Mouse (Mus musculus) limb, embryonic 11.5 days (tissue): ENCODE results near the gene 3110018I06Rik. TPM values are rescaled to one million over a fixed set of nuclear protein-coding genes. Genes with fewer than 3 reads are reported as not detected.

Experiments
- ATAC-seq: fragments of 200-750 bp; cut with Nextera tagmentation; 2 replicates; pipeline ENCODE4 v1.8.0; 2017; ENCODE audit warnings: low read depth; ENCODE audit not compliant: insufficient number of reproducible peaks, low FRiP score, low TSS enrichment
- DNase-seq: peaks from one replicate; pipeline ENCODE4 v3.0.0-alpha.2; 2015; ENCODE audit warnings: low spot score
- H3K27ac ChIP-seq: fragments of 300-500 bp; sonication (generic); replicated peaks from 2 replicates; pipeline ENCODE4 v1.5.1; 2014; ENCODE audit warnings: low read depth, mild to moderate bottlenecking, low read length
- H3K27me3 ChIP-seq: fragments of 300-500 bp; sonication (generic); 2 replicates; pipeline ENCODE4 v1.6.1; 2014; ENCODE audit warnings: mild to moderate bottlenecking, low read length, mixed read lengths; ENCODE audit not compliant: control insufficient read depth, insufficient read depth
- H3K36me3 ChIP-seq: fragments of 300-500 bp; sonication (generic); 2 replicates; pipeline ENCODE4 v1.6.1; 2014; ENCODE audit warnings: mild to moderate bottlenecking, low read length, moderate library complexity, mixed read lengths; ENCODE audit not compliant: control insufficient read depth, insufficient read depth
- H3K4me1 ChIP-seq: fragments of 300-500 bp; sonication (generic); 2 replicates; pipeline ENCODE4 v1.6.1; 2014; ENCODE audit warnings: low read length, mixed read lengths; ENCODE audit not compliant: control insufficient read depth, insufficient read depth
- H3K4me2 ChIP-seq: fragments of 300-500 bp; sonication (generic); 2 replicates; pipeline ENCODE4 v1.6.1; 2014; ENCODE audit warnings: low read depth, mild to moderate bottlenecking, moderate library complexity; ENCODE audit not compliant: severe bottlenecking
- H3K4me3 ChIP-seq: fragments of 300-500 bp; sonication (generic); 2 replicates; pipeline ENCODE4 v1.5.1; 2014; ENCODE audit warnings: low read depth, low read length
- H3K9ac ChIP-seq: fragments of 300-500 bp; sonication (generic); 2 replicates; pipeline ENCODE4 v1.6.1; 2014; ENCODE audit warnings: mild to moderate bottlenecking, low read length
- H3K9me3 ChIP-seq: fragments of 300-500 bp; sonication (generic); 2 replicates; pipeline ENCODE4 v1.6.1; 2016; ENCODE audit warnings: low read length; ENCODE audit not compliant: control insufficient read depth
- WGBS: fragments of 180-500 bp; shearing (Covaris S2); extraction: QIAGEN DNeasy Blood & Tissue Kit; methylation state at CpG from one replicate; pipeline ENCODE4 v1.1.7; 2014; 5-methylcytosine and 5-hydroxymethylcytosine counted together
- polyA plus RNA-seq: library from polyadenylated mRNA; unstranded; fragments of >200 nt; fragmentation: Nextera tagmentation; extraction: Ambion mirVana; gene quantifications from 2 replicates; pipeline ENCODE4 v1.2.1, GENCODE M21; 2014

Gene 3110018I06Rik
- polyA plus RNA-seq, 1 experiment from 2014 or later, result not detected

DNA sequence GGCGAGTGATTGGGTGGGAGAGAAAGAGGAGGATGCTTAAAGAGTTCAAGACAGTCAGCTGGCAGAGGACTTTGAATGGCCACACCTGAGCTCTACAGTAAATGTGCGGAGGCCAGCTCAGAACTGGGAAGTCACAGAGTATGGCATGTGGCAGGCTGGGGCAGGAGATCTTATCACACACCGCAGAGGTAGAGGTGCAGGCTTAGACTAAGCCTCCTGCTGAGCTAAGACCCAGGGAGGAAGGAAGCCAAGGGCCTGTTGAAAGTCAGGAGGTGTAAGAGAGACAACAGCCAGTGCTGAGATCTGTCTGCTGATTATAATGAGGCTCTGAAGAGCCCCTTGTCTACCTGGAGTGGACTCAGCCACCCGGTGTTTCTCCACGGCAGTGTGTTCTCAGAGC, 8.5 kb downstream of the 3110018I06Rik start:
- WGBS, result 85% methylated on average over 5 of the region's 5 CpGs

GRCm38 (mm10) chr12:107509661-107510237, 21.3 kb downstream of the 3110018I06Rik start:
- no peak overlapping the region for H3K4me3 ChIP-seq
- WGBS, result 86% methylated on average over 9 of the region's 9 CpGs
- no peaks in the 10 kb centered on the region for H3K9me3 ChIP-seq
- no peak for DNase-seq
- no peak overlapping the region for H3K4me2 ChIP-seq
- H3K27me3 ChIP-seq, result no peaks in the 10 kb centered on the region
- no peaks in the 10 kb centered on the region for H3K4me1 ChIP-seq
- no peak overlapping the region for H3K9ac ChIP-seq
- no peak overlapping the region for H3K27ac ChIP-seq
- ATAC-seq, result no peak
- H3K36me3 ChIP-seq, result no peaks in the 10 kb centered on the region

More for the DNA sequence above, 8.5 kb downstream of the 3110018I06Rik start:
- no peak overlapping the region for H3K4me2 ChIP-seq
- no peaks in the 10 kb centered on the region for H3K9me3 ChIP-seq
- no peaks in the 10 kb centered on the region for H3K36me3 ChIP-seq
- no peaks in the 10 kb centered on the region for H3K4me1 ChIP-seq
- no peak for ATAC-seq
- H3K9ac ChIP-seq, result no peak overlapping the region
- no peak overlapping the region for H3K27ac ChIP-seq
- DNase-seq, result no peak
- H3K27me3 ChIP-seq, result no peaks in the 10 kb centered on the region
- H3K4me3 ChIP-seq, result no peak overlapping the region

GRCm38 (mm10) chr12:107511112-107511511, 22.7 kb downstream of the 3110018I06Rik start:
- Histone ChIP-seq H3K4me1 (no peaks in the 10 kb centered on the region), H3K4me2 (no peak overlapping the region), H3K36me3 (no peaks in the 10 kb centered on the region), H3K27ac (no peak overlapping the region), H3K4me3 (no peak overlapping the region), H3K9me3 (no peaks in the 10 kb centered on the region), H3K27me3 (no peaks in the 10 kb centered on the region), H3K9ac (no peak overlapping the region)
- 95% methylated on average over 11 of the region's 11 CpGs for WGBS
- ATAC-seq, result no peak
- DNase-seq, result no peak

- Histone ChIP-seq H3K27ac (no peak overlapping the region; the same call in 1 of the 2 replicates), H3K9ac (no peak overlapping the region), H3K4me1 (no peaks in the 10 kb centered on the region), H3K36me3 (no peaks in the 10 kb centered on the region), H3K4me3 (no peak overlapping the region), H3K27me3 (no peaks in the 10 kb centered on the region), H3K9me3 (no peaks in the 10 kb centered on the region), H3K4me2 (no peak overlapping the region)
- ATAC-seq (no peak), DNase-seq (peak; percentile 26)
- WGBS, result 73% methylated on average over 11 of the region's 11 CpGs
Observed at GRCm38 (mm10) chr12:107516265-107517217, 28.1 kb downstream of the 3110018I06Rik start.

- no peak for ATAC-seq
- WGBS, result 84% methylated on average over 3 of the region's 3 CpGs
Observed at GRCm38 (mm10) chr12:107520941-107521340, 32.5 kb downstream of the 3110018I06Rik start.

GRCm38 (mm10) chr12:107528346-107528880, 40.0 kb downstream of the 3110018I06Rik start:
- no peak for ATAC-seq
- Histone ChIP-seq H3K9ac (no peak overlapping the region), H3K36me3 (no peaks in the 10 kb centered on the region), H3K9me3 (no peaks in the 10 kb centered on the region), H3K4me2 (no peak overlapping the region), H3K4me1 (no peaks in the 10 kb centered on the region), H3K27ac (no peak overlapping the region), H3K4me3 (no peak overlapping the region), H3K27me3 (no peaks in the 10 kb centered on the region)
- DNase-seq, result no peak
- WGBS, result 68% methylated on average over 1 of the region's 1 CpGs

More at GRCm38 (mm10) chr12:107520941-107521340, 32.5 kb downstream of the 3110018I06Rik start:
- no peaks in the 10 kb centered on the region for H3K9me3 ChIP-seq
- no peak overlapping the region for H3K9ac ChIP-seq
- DNase-seq, result no peak
- no peaks in the 10 kb centered on the region for H3K36me3 ChIP-seq
- no peak overlapping the region for H3K27ac ChIP-seq
- no peaks in the 10 kb centered on the region for H3K27me3 ChIP-seq
- H3K4me3 ChIP-seq, result no peak overlapping the region
- H3K4me2 ChIP-seq, result no peak overlapping the region
- no peaks in the 10 kb centered on the region for H3K4me1 ChIP-seq

DNA sequence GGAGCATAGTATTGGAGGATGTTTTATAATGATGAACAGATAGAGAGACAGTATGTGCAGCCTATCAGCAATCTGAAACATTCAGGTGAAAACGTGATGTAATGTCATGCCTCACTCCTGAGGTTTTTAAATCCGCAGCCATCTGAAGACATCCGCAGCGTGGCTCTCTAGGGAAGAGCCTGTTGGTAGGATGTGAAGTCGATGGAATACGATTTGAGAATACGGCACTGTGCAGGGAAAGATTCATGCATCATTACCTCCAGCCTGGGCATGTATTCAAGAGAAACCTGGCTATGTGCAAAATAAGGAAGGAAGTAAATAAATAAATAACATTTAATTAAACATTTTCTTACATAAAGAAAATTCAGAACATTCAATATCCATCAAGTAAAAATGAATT, 44.4 kb downstream of the 3110018I06Rik start:
- Histone ChIP-seq H3K4me2 (no peak overlapping the region), H3K27ac (no peak overlapping the region), H3K27me3 (no peaks in the 10 kb centered on the region), H3K4me3 (no peak overlapping the region), H3K9me3 (no peaks in the 10 kb centered on the region), H3K9ac (no peak overlapping the region), H3K4me1 (no peaks in the 10 kb centered on the region), H3K36me3 (no peaks in the 10 kb centered on the region)
- WGBS, result 91% methylated on average over 7 of the region's 7 CpGs
- DNase-seq, result no peak
- ATAC-seq, result no peak
